Mouse (Mus musculus): ENCODE data around the gene Tmem238. TPM values are rescaled to one million over a fixed set of nuclear protein-coding genes. Genes with fewer than 3 reads are reported as not detected.

Tmem238 gene
- total and polyA plus RNA-seq, 3 experiments = 23.8 to 31.3 TPM; not detected in 1

- peak; percentile 64 for TF ChIP-seq SIN3A (IDR thresholded peaks at IDR 0.05; ENCODE audit: low read length)
- no peak for TF ChIP-seq ETS1 (IDR thresholded peaks at IDR 0.05; ENCODE audit: low read depth, low read length)
- TF ChIP-seq SMC3 (IDR thresholded peaks at IDR 0.05; ENCODE audit: low read depth, low read length) = no peak
Measured at GRCm38 (mm10) chr7:4739544-4740275, 49.7 kb downstream of the Tmem238 start, which contains the start of gene Kmt5c (continued).

GRCm38 (mm10) chr7:4739041-4739543 lies 50.4 kb downstream of the Tmem238 start:
- Histone ChIP-seq H3K79me2 (ENCODE audit: control insufficient read depth, insufficient read depth, low read length, poor library complexity) (no peaks in the 10 kb centered on the region; the same call in 1 of the 2 replicates), H3K9me3 (replicated peaks; ENCODE audit: insufficient read depth, low read length) (no peaks in the 10 kb centered on the region), H3K27ac (ENCODE audit: control insufficient read depth, low read depth, low read length) (peak overlapping the region; percentile 12; the same call in 1 of the 2 replicates), H3K4me3 (ENCODE audit: control insufficient read depth in 1 of 2, insufficient read depth in 1 of 2, low read depth in 2 of 2, low read length in 2 of 2) (peak overlapping the region; percentile 31 to 59), H3K9ac (ENCODE audit: control insufficient read depth, low read depth, low read length, poor library complexity, severe bottlenecking) (peak overlapping the region; percentile 50), H3K36me3 (ENCODE audit: control insufficient read depth in 1 of 2, insufficient read depth in 2 of 2, low read length in 2 of 2) (peaks cover 0 to 4% of the 10 kb centered on the region in 2 experiments; a peak in 2 of 4 replicates), H3K4me1 (ENCODE audit: control insufficient read depth in 1 of 2, insufficient read depth in 2 of 2, low read length in 2 of 2) (peaks cover 2 to 10% of the 10 kb centered on the region in 2 experiments), H3K27me3 (ENCODE audit: control insufficient read depth in 1 of 2, insufficient read depth in 2 of 2, low read length in 2 of 2) (no peaks in the 10 kb centered on the region)
- DNase-seq (ENCODE audit: low read depth, low spot score) = no peak
- no peak for TF ChIP-seq SIN3A (IDR thresholded peaks at IDR 0.05; ENCODE audit: low read length)
- 0 out of 2 replicates have a peak, but pooled peaks have one; percentile 25 for TF ChIP-seq NELFE (IDR thresholded peaks at IDR 0.05; ENCODE audit: low read depth, low read length)
- TF ChIP-seq TBP (IDR thresholded peaks at IDR 0.05; ENCODE audit: low read depth, low read length) = no peak

Other genes with a start within 250 kb of the Tmem238 start
Only the 30 nearest of the 31 such genes appear.
- gene Syt5, start 242.1 kb downstream of the Tmem238 start, total RNA-seq (2012; rRNA removed) = not detected in 2 replicates
- gene Syt5, start 242.1 kb downstream of the Tmem238 start, polyA plus RNA-seq (2012; ENCODE audit: insufficient read depth in 1 of 2, insufficient read length in 2 of 2, low read depth in 1 of 2, low replicate concordance in 2 of 2, missing spikeins in 1 of 2) = not detected
- not detected in 2 replicates for gene Ptprh, start 185.6 kb downstream of the Tmem238 start, total RNA-seq (2012; rRNA removed)
- not detected for gene Ptprh, start 185.6 kb downstream of the Tmem238 start, polyA plus RNA-seq (2012; ENCODE audit: insufficient read depth in 1 of 2, insufficient read length in 2 of 2, low read depth in 1 of 2, low replicate concordance in 2 of 2, missing spikeins in 1 of 2)
- gene Tmem86b, start 158.2 kb downstream of the Tmem238 start, total RNA-seq (2012; rRNA removed) = 9.4 and 10.2 TPM in 2 replicates
- 10 to 100 TPM in 1 of 2 experiments, not detected in 1; 31.6 TPM for gene Tmem86b, start 158.2 kb downstream of the Tmem238 start, polyA plus RNA-seq (2012; ENCODE audit: insufficient read depth in 1 of 2, insufficient read length in 2 of 2, low read depth in 1 of 2, low replicate concordance in 2 of 2, missing spikeins in 1 of 2)
- 89.5 and 93.1 TPM in 2 replicates for gene Ppp6r1, start 130.6 kb downstream of the Tmem238 start, total RNA-seq (2012; rRNA removed)
- 100 to 1,000 TPM in 1 of 2 experiments, not detected in 1; 167 TPM for gene Ppp6r1, start 130.6 kb downstream of the Tmem238 start, polyA plus RNA-seq (2012; ENCODE audit: insufficient read depth in 1 of 2, insufficient read length in 2 of 2, low read depth in 1 of 2, low replicate concordance in 2 of 2, missing spikeins in 1 of 2)
- gene Hspbp1, start 104.6 kb downstream of the Tmem238 start, total RNA-seq (2012; rRNA removed) = 101 and 111 TPM in 2 replicates
- 100 to 1,000 TPM in 1 of 2 experiments, not detected in 1; 101 TPM for gene Hspbp1, start 104.6 kb downstream of the Tmem238 start, polyA plus RNA-seq (2012; ENCODE audit: insufficient read depth in 1 of 2, insufficient read length in 2 of 2, low read depth in 1 of 2, low replicate concordance in 2 of 2, missing spikeins in 1 of 2)
- gene Brsk1, start 99.1 kb downstream of the Tmem238 start, total RNA-seq (2012; rRNA removed) = not detected in 2 replicates
- gene Brsk1, start 99.1 kb downstream of the Tmem238 start, polyA plus RNA-seq (2012; ENCODE audit: insufficient read depth in 1 of 2, insufficient read length in 2 of 2, low read depth in 1 of 2, low replicate concordance in 2 of 2, missing spikeins in 1 of 2) = under 1 TPM in 1 of 2 experiments, not detected in 1; 0.06 TPM
- gene Tmem150b, start 64.4 kb downstream of the Tmem238 start, total RNA-seq (2012; rRNA removed) = 0.31 and 0.39 TPM in 2 replicates
- gene Tmem150b, start 64.4 kb downstream of the Tmem238 start, polyA plus RNA-seq (2012; ENCODE audit: insufficient read depth in 1 of 2, insufficient read length in 2 of 2, low read depth in 1 of 2, low replicate concordance in 2 of 2, missing spikeins in 1 of 2) = 1 to 10 TPM in 1 of 2 experiments, not detected in 1; 1.4 TPM
- 21.0 and 21.8 TPM in 2 replicates for gene Kmt5c, start 49.5 kb downstream of the Tmem238 start, total RNA-seq (2012; rRNA removed)
- gene Kmt5c, start 49.5 kb downstream of the Tmem238 start, polyA plus RNA-seq (2012; ENCODE audit: insufficient read depth in 1 of 2, insufficient read length in 2 of 2, low read depth in 1 of 2, low replicate concordance in 2 of 2, missing spikeins in 1 of 2) = 10 to 100 TPM in 1 of 2 experiments, not detected in 1; 60.2 TPM
- 4.6 and 8.7 TPM in 2 replicates for gene Cox6b2, start 36.6 kb downstream of the Tmem238 start, total RNA-seq (2012; rRNA removed)
- gene Cox6b2, start 36.6 kb downstream of the Tmem238 start, polyA plus RNA-seq (2012; ENCODE audit: insufficient read depth in 1 of 2, insufficient read length in 2 of 2, low read depth in 1 of 2, low replicate concordance in 2 of 2, missing spikeins in 1 of 2) = 10 to 100 TPM in 1 of 2 experiments, not detected in 1; 36.3 TPM
- not detected in 2 replicates for gene Fam71e2, start 18.4 kb downstream of the Tmem238 start, total RNA-seq (2012; rRNA removed)
- gene Fam71e2, start 18.4 kb downstream of the Tmem238 start, polyA plus RNA-seq (2012; ENCODE audit: insufficient read depth in 1 of 2, insufficient read length in 2 of 2, low read depth in 1 of 2, low replicate concordance in 2 of 2, missing spikeins in 1 of 2) = not detected
- 0.12 TPM in 1 of 2 replicates, not detected in the other for gene Il11, start 6.8 kb downstream of the Tmem238 start, total RNA-seq (2012; rRNA removed)
- under 1 TPM in 1 of 2 experiments, not detected in 1; 0.07 TPM for gene Il11, start 6.8 kb downstream of the Tmem238 start, polyA plus RNA-seq (2012; ENCODE audit: insufficient read depth in 1 of 2, insufficient read length in 2 of 2, low read depth in 1 of 2, low replicate concordance in 2 of 2, missing spikeins in 1 of 2)
- not detected in 2 replicates for gene Tmem190, start 6.7 kb downstream of the Tmem238 start, total RNA-seq (2012; rRNA removed)
- 1 to 10 TPM in 1 of 2 experiments, not detected in 1; 1.6 TPM for gene Tmem190, start 6.7 kb downstream of the Tmem238 start, polyA plus RNA-seq (2012; ENCODE audit: insufficient read depth in 1 of 2, insufficient read length in 2 of 2, low read depth in 1 of 2, low replicate concordance in 2 of 2, missing spikeins in 1 of 2)
- 2,026 and 2,264 TPM in 2 replicates for gene Rpl28, start 3.2 kb upstream of the Tmem238 start, total RNA-seq (2012; rRNA removed)
- 1,000 to 10,000 TPM in 1 of 2 experiments, 100 to 1,000 TPM in 1; 1,000 to 9,991 TPM for gene Rpl28, start 3.2 kb upstream of the Tmem238 start, polyA plus RNA-seq (2012; ENCODE audit: insufficient read depth in 1 of 2, insufficient read length in 2 of 2, low read depth in 1 of 2, low replicate concordance in 2 of 2, missing spikeins in 1 of 2)
- 341 and 346 TPM in 2 replicates for gene Ube2s, start 22.9 kb upstream of the Tmem238 start, total RNA-seq (2012; rRNA removed)
- 100 to 1,000 TPM in 1 of 2 experiments, not detected in 1; 740 TPM for gene Ube2s, start 22.9 kb upstream of the Tmem238 start, polyA plus RNA-seq (2012; ENCODE audit: insufficient read depth in 1 of 2, insufficient read length in 2 of 2, low read depth in 1 of 2, low replicate concordance in 2 of 2, missing spikeins in 1 of 2)
- gene Shisa7, start 55.0 kb upstream of the Tmem238 start, total RNA-seq (2012; rRNA removed) = not detected in 2 replicates
- under 1 TPM in 1 of 2 experiments, not detected in 1; 0.07 TPM for gene Shisa7, start 55.0 kb upstream of the Tmem238 start, polyA plus RNA-seq (2012; ENCODE audit: insufficient read depth in 1 of 2, insufficient read length in 2 of 2, low read depth in 1 of 2, low replicate concordance in 2 of 2, missing spikeins in 1 of 2)
- gene Isoc2b, start 80.6 kb upstream of the Tmem238 start, total RNA-seq (2012; rRNA removed) = 2.6 and 2.8 TPM in 2 replicates
- gene Isoc2b, start 80.6 kb upstream of the Tmem238 start, polyA plus RNA-seq (2012; ENCODE audit: insufficient read depth in 1 of 2, insufficient read length in 2 of 2, low read depth in 1 of 2, low replicate concordance in 2 of 2, missing spikeins in 1 of 2) = 1 to 10 TPM in 1 of 2 experiments, not detected in 1; 3.0 TPM
- gene Isoc2a, start 87.5 kb upstream of the Tmem238 start, total RNA-seq (2012; rRNA removed) = 11.1 and 12.4 TPM in 2 replicates
- gene Isoc2a, start 87.5 kb upstream of the Tmem238 start, polyA plus RNA-seq (2012; ENCODE audit: insufficient read depth in 1 of 2, insufficient read length in 2 of 2, low read depth in 1 of 2, low replicate concordance in 2 of 2, missing spikeins in 1 of 2) = 10 to 100 TPM in 1 of 2 experiments, not detected in 1; 20.6 TPM
- gene Gm36210, start 116.9 kb upstream of the Tmem238 start, total RNA-seq (2012; rRNA removed) = 0.15 TPM in 1 of 2 replicates, not detected in the other
- under 1 TPM in 1 of 2 experiments, not detected in 1; 0.97 TPM for gene Gm36210, start 116.9 kb upstream of the Tmem238 start, polyA plus RNA-seq (2012; ENCODE audit: insufficient read depth in 1 of 2, insufficient read length in 2 of 2, low read depth in 1 of 2, low replicate concordance in 2 of 2, missing spikeins in 1 of 2)
- 2.5 and 3.3 TPM in 2 replicates for gene Zfp628, start 125.6 kb upstream of the Tmem238 start, total RNA-seq (2012; rRNA removed)
- 10 to 100 TPM in 1 of 2 experiments, not detected in 1; 17.6 TPM for gene Zfp628, start 125.6 kb upstream of the Tmem238 start, polyA plus RNA-seq (2012; ENCODE audit: insufficient read depth in 1 of 2, insufficient read length in 2 of 2, low read depth in 1 of 2, low replicate concordance in 2 of 2, missing spikeins in 1 of 2)
- gene Nat14, start 132.4 kb upstream of the Tmem238 start, total RNA-seq (2012; rRNA removed) = 0.81 and 0.85 TPM in 2 replicates
- 1 to 10 TPM in 1 of 2 experiments, not detected in 1; 1.9 TPM for gene Nat14, start 132.4 kb upstream of the Tmem238 start, polyA plus RNA-seq (2012; ENCODE audit: insufficient read depth in 1 of 2, insufficient read length in 2 of 2, low read depth in 1 of 2, low replicate concordance in 2 of 2, missing spikeins in 1 of 2)
- gene Ssc5d, start 136.1 kb upstream of the Tmem238 start, total RNA-seq (2012; rRNA removed) = 0.04 TPM in 1 of 2 replicates, not detected in the other
- under 1 TPM in 1 of 2 experiments, not detected in 1; 0.17 TPM for gene Ssc5d, start 136.1 kb upstream of the Tmem238 start, polyA plus RNA-seq (2012; ENCODE audit: insufficient read depth in 1 of 2, insufficient read length in 2 of 2, low read depth in 1 of 2, low replicate concordance in 2 of 2, missing spikeins in 1 of 2)
- gene Sbk2, start 174.8 kb upstream of the Tmem238 start, total RNA-seq (2012; rRNA removed) = not detected in 2 replicates
- not detected for gene Sbk2, start 174.8 kb upstream of the Tmem238 start, polyA plus RNA-seq (2012; ENCODE audit: insufficient read depth in 1 of 2, insufficient read length in 2 of 2, low read depth in 1 of 2, low replicate concordance in 2 of 2, missing spikeins in 1 of 2)
- gene Sbk3, start 181.5 kb upstream of the Tmem238 start, total RNA-seq (2012; rRNA removed) = not detected in 2 replicates
- not detected for gene Sbk3, start 181.5 kb upstream of the Tmem238 start, polyA plus RNA-seq (2012; ENCODE audit: insufficient read depth in 1 of 2, insufficient read length in 2 of 2, low read depth in 1 of 2, low replicate concordance in 2 of 2, missing spikeins in 1 of 2)
- 0.42 and 0.54 TPM in 2 replicates for gene Zfp579, start 206.5 kb upstream of the Tmem238 start, total RNA-seq (2012; rRNA removed)
- 1 to 10 TPM in 1 of 2 experiments, not detected in 1; 3.6 TPM for gene Zfp579, start 206.5 kb upstream of the Tmem238 start, polyA plus RNA-seq (2012; ENCODE audit: insufficient read depth in 1 of 2, insufficient read length in 2 of 2, low read depth in 1 of 2, low replicate concordance in 2 of 2, missing spikeins in 1 of 2)
- 9.2 and 9.4 TPM in 2 replicates for gene Zfp524, start 224.8 kb upstream of the Tmem238 start, total RNA-seq (2012; rRNA removed)
- gene Zfp524, start 224.8 kb upstream of the Tmem238 start, polyA plus RNA-seq (2012; ENCODE audit: insufficient read depth in 1 of 2, insufficient read length in 2 of 2, low read depth in 1 of 2, low replicate concordance in 2 of 2, missing spikeins in 1 of 2) = 10 to 100 TPM in 1 of 2 experiments, not detected in 1; 12.7 TPM
- 27.5 and 28.1 TPM in 2 replicates for gene Fiz1, start 225.0 kb upstream of the Tmem238 start, total RNA-seq (2012; rRNA removed)
- gene Fiz1, start 225.0 kb upstream of the Tmem238 start, polyA plus RNA-seq (2012; ENCODE audit: insufficient read depth in 1 of 2, insufficient read length in 2 of 2, low read depth in 1 of 2, low replicate concordance in 2 of 2, missing spikeins in 1 of 2) = 10 to 100 TPM in 1 of 2 experiments, not detected in 1; 56.5 TPM
- not detected in 2 replicates for gene Gm44973, start 225.8 kb upstream of the Tmem238 start, total RNA-seq (2012; rRNA removed)
- gene Gm44973, start 225.8 kb upstream of the Tmem238 start, polyA plus RNA-seq (2012; ENCODE audit: insufficient read depth in 1 of 2, insufficient read length in 2 of 2, low read depth in 1 of 2, low replicate concordance in 2 of 2, missing spikeins in 1 of 2) = 1 to 10 TPM in 1 of 2 experiments, not detected in 1; 7.9 TPM
- gene Zfp865, start 230.7 kb upstream of the Tmem238 start, total RNA-seq (2012; rRNA removed) = 12.2 and 12.7 TPM in 2 replicates
- 10 to 100 TPM in 1 of 2 experiments, not detected in 1; 34.6 TPM for gene Zfp865, start 230.7 kb upstream of the Tmem238 start, polyA plus RNA-seq (2012; ENCODE audit: insufficient read depth in 1 of 2, insufficient read length in 2 of 2, low read depth in 1 of 2, low replicate concordance in 2 of 2, missing spikeins in 1 of 2)
- 0.39 and 0.50 TPM in 2 replicates for gene Ccdc106, start 230.9 kb upstream of the Tmem238 start, total RNA-seq (2012; rRNA removed)
- under 1 TPM in 1 of 2 experiments, not detected in 1; 0.82 TPM for gene Ccdc106, start 230.9 kb upstream of the Tmem238 start, polyA plus RNA-seq (2012; ENCODE audit: insufficient read depth in 1 of 2, insufficient read length in 2 of 2, low read depth in 1 of 2, low replicate concordance in 2 of 2, missing spikeins in 1 of 2)
- gene 4632433K11Rik, start 244.5 kb upstream of the Tmem238 start, total RNA-seq (2012; rRNA removed) = not detected in 2 replicates
- not detected for gene 4632433K11Rik, start 244.5 kb upstream of the Tmem238 start, polyA plus RNA-seq (2012; ENCODE audit: insufficient read depth in 1 of 2, insufficient read length in 2 of 2, low read depth in 1 of 2, low replicate concordance in 2 of 2, missing spikeins in 1 of 2)